Mouse (Mus musculus) hindbrain, embryonic 14.5 days (tissue): Measurements from ENCODE around the gene Ldb2. TPM values are rescaled to one million over a fixed set of nuclear protein-coding genes. Genes with fewer than 3 reads are reported as not detected.
A peak's percentile ranks its signal among the peaks of the same experiment; 100 is the strongest.

Source experiments
- ATAC-seq: fragments of 200-750 bp; cut with Nextera tagmentation; 2 replicates; pipeline ENCODE4 v1.8.0; 2017; ENCODE audit warnings: moderate number of reproducible peaks, mild to moderate bottlenecking, moderate TSS enrichment, moderate library complexity; ENCODE audit not compliant: low FRiP score
- DNase-seq: peaks from one replicate; pipeline ENCODE4 v3.0.0-alpha.2; 2015; ENCODE audit warnings: low spot score
- H3K27ac ChIP-seq: fragments of 300-500 bp; sonication (generic); 2 replicates; pipeline ENCODE4 v1.5.1; 2014; ENCODE audit warnings: mild to moderate bottlenecking, moderate library complexity
- H3K27me3 ChIP-seq: fragments of 300-500 bp; sonication (generic); 2 replicates; pipeline ENCODE4 v1.6.1; 2014; ENCODE audit warnings: mild to moderate bottlenecking, low read length, mixed read lengths; ENCODE audit not compliant: control insufficient read depth, insufficient read depth
- H3K36me3 ChIP-seq: fragments of 300-500 bp; sonication (generic); replicated peaks from 2 replicates; pipeline ENCODE4 v1.6.1; 2014; ENCODE audit not compliant: control insufficient read depth, insufficient read depth
- H3K4me1 ChIP-seq: fragments of 300-500 bp; sonication (generic); replicated peaks from 2 replicates; pipeline ENCODE4 v1.6.1; 2014; ENCODE audit warnings: antibody characterized with exemption, low read length, mixed read lengths; ENCODE audit not compliant: control insufficient read depth, insufficient read depth
- H3K4me2 ChIP-seq: fragments of 300-500 bp; sonication (generic); replicated peaks from 2 replicates; pipeline ENCODE4 v1.6.1; 2014; ENCODE audit warnings: mild to moderate bottlenecking, moderate library complexity
- H3K4me3 ChIP-seq: fragments of 300-500 bp; sonication (generic); replicated peaks from 2 replicates; pipeline ENCODE4 v1.5.1; 2014; ENCODE audit warnings: mild to moderate bottlenecking, low read length
- H3K9ac ChIP-seq: fragments of 300-500 bp; sonication (generic); 2 replicates; pipeline ENCODE4 v1.6.1; 2014
- H3K9me3 ChIP-seq: fragments of 300-500 bp; sonication (generic); 2 replicates; pipeline ENCODE4 v1.6.1; 2016; ENCODE audit warnings: low read length; ENCODE audit not compliant: control insufficient read depth
- WGBS: fragments of 180-500 bp; shearing (Covaris S2); extraction: QIAGEN DNeasy Blood & Tissue Kit; methylation state at CpG from one replicate; pipeline ENCODE4 v1.1.7; 2014; 5-methylcytosine and 5-hydroxymethylcytosine counted together
- polyA plus RNA-seq: library from polyadenylated mRNA; unstranded; fragments of >200 nt; fragmentation: Nextera tagmentation; extraction: Ambion mirVana; gene quantifications from 2 replicates; pipeline ENCODE4 v1.2.1, GENCODE M21; 2014

Gene Ldb2
- polyA plus RNA-seq, result 40.5 and 44.1 TPM in 2 replicates

DNA sequence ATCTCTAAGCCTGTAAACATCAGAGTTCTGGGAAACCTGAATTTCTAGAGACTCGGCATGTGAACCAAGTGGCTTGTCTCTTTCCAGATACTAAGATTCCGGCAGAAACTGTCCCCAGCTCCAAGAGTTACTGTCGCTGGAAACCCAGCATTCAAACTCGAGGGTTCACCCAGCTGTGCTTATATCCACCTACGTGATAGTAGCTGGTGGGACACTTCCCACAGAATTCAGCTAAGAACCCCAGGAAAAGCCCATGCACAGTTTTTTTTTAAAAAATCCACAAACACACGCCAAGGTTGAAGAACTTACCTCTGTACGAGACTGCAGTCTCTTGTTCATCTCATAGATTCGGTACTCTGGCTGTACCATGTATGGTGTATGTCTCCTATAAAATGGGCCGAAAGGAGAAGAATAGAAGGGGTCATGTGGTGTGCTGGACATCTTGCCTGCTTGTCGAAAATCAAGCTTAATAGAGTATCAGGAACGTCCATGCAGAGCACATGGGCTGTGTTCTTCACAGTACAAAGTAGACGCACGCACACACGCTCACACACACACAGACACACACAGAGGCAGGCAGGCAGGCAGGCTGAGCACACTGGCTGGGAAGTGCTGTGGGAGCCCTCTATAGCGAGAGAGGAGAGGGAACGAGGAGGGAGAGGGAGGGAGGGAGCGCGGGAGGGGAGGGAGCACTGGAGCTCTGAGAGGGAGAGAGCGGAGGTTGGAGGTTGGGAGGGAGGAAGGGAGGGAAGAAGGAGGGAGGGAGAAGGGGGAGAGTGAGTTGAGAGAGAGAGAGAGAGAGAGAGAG lies at the start of gene Ldb2:
Ldb2 (minus strand) TSS at position 628 of the 808 bp plus-strand sequence.
- under 1% methylated on average over 19 of the region's 19 CpGs for WGBS
- peak within 1 kb of the TSS; percentile 42 for H3K4me3 ChIP-seq
- H3K4me2 ChIP-seq, result peak within 1 kb of the TSS; percentile 72
- H3K9me3 ChIP-seq, result no peaks in the 10 kb centered on the region
- H3K4me1 ChIP-seq, result peaks cover 15% of the 10 kb centered on the region
- DNase-seq, result peak; percentile 64
- H3K27me3 ChIP-seq, result no peaks in the 10 kb centered on the region
- H3K36me3 ChIP-seq, result no peaks in the 10 kb centered on the region
- peak within 1 kb of the TSS; percentile 59 for H3K9ac ChIP-seq
- ATAC-seq, result peak; percentile 92
- H3K27ac ChIP-seq, result no peak within 1 kb of the TSS

DNA sequence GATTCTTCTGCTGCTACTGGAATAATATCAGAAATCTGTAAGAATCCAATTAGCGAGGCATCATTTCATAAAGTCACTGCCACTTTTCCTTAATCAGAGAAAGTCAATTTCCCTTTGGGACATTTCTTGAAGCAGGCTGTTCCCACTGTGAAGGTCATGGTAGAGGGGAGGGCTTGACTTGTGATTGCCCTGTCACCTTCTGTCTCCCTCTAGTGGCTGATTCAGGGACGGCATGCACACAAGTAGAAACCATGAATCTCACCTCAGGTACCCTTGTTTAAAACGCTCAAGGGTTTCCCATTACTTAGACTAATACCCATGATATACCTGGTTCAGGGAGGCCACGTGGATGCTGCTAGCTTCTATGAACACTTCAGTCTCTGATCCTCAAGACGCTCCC lies 31.8 kb upstream of the Ldb2 start:
- no peak for ATAC-seq
- Histone ChIP-seq H3K9ac (no peak overlapping the region), H3K4me3 (no peak overlapping the region), H3K9me3 (no peaks in the 10 kb centered on the region), H3K27me3 (no peaks in the 10 kb centered on the region), H3K36me3 (no peaks in the 10 kb centered on the region), H3K4me2 (no peak overlapping the region), H3K4me1 (no peaks in the 10 kb centered on the region), H3K27ac (no peak overlapping the region)
- peak; percentile 16 for DNase-seq
- 67% methylated on average over 5 of the region's 5 CpGs for WGBS

DNA sequence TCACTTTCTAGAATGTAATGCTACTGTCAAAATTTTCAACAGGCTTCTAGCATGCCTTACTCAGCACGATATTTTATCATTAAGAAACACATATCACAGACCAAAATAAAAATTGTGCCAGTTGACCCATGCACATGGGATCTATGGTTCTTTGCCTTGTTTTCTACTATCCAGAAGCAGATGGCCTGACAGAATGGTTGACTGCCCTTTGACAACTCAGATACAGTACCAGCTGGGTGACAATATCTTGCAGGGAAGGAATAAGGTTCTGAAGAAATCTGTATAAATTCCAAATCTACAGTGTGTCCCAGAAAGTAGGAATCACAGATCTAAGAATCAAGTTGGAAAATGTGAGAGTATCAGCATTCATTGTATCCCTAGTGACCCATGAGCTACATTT lies 16.0 kb upstream of the Ldb2 start:
- DNase-seq, result no peak
- Histone ChIP-seq H3K27me3 (no peaks in the 10 kb centered on the region), H3K4me1 (no peaks in the 10 kb centered on the region), H3K4me2 (no peak overlapping the region), H3K4me3 (no peak overlapping the region), H3K9ac (no peak overlapping the region), H3K27ac (no peak overlapping the region), H3K9me3 (no peaks in the 10 kb centered on the region), H3K36me3 (no peaks in the 10 kb centered on the region)
- ATAC-seq, result no peak
- 92% methylated on average over 1 of the region's 1 CpGs for WGBS

DNA sequence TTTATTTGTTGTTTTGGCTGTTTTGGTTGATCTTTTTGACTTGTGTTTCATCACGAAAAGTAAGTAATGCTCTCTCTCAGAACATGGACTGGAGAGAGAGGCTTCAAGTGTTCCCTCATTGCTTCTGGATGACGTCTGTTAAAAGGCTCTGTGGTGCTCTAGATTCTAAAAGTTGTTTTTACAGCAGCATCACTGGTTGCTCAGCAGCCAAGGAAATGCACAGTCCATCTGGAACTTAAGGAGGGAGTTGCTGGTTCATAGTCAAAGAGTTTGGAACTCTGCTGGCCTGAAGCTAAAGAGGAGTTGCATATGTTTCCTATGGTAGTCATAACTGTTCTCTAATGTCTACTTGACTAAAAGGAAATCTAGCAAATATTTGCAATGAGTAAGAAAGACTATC lies 6.5 kb upstream of the Ldb2 start:
- Histone ChIP-seq H3K9ac (no peak overlapping the region), H3K27ac (no peak overlapping the region), H3K4me1 (no peaks in the 10 kb centered on the region), H3K9me3 (no peaks in the 10 kb centered on the region), H3K27me3 (no peaks in the 10 kb centered on the region), H3K4me2 (no peak overlapping the region), H3K4me3 (no peak overlapping the region), H3K36me3 (no peaks in the 10 kb centered on the region)
- WGBS, result 90% methylated on average over 2 of the region's 2 CpGs
- DNase-seq (no peak), ATAC-seq (no peak)

DNA sequence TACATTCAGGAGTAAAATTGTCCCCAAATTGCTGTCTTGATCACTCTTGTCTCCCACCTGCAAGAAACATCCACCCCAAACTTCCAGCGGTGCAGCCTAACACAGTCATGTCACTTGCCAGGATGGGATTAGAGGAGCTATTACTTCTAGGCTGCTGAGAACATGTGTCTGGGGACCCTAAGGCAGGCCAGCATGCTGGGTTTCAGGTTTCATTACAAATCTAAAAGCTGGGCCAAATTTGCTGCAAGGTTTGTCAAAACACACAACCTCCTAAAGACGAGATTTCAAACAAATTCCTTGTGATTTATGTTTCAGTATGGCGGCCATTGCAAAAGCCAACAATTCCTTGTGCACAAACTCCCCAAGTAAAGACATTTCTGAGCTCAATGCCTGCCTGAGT lies 1.6 kb upstream of the Ldb2 start:
- Histone ChIP-seq H3K4me3 (no peak overlapping the region), H3K4me1 (peaks cover 15% of the 10 kb centered on the region), H3K36me3 (no peaks in the 10 kb centered on the region), H3K9me3 (no peaks in the 10 kb centered on the region), H3K27me3 (no peaks in the 10 kb centered on the region), H3K9ac (no peak overlapping the region), H3K27ac (no peak overlapping the region), H3K4me2 (no peak overlapping the region)
- WGBS, result 47% methylated on average over 3 of the region's 3 CpGs
- ATAC-seq (no peak), DNase-seq (no peak)

DNA sequence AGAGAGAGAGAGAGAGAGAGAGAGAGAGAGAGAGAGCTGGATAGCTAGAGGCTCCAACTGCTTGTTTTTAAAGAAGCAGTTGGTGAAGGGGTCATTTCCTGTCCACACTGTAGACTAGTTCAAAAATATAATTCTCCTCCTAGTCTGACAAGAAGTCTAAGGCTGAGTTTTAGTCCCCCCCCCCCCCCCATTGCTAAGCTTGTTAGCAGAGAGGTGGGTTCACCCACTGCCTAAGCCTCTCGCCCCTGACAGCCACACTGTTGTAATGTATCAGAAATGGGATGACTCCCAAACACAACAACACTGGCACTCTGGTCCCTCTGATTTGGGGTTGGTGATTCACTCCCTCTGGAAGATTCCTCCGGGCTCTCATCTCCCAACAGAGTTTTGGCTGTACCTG lies 381 bp upstream of the Ldb2 start:
- DNase-seq (no peak), ATAC-seq (peak; percentile 36)
- no peaks in the 10 kb centered on the region for H3K9me3 ChIP-seq
- peaks cover 15% of the 10 kb centered on the region for H3K4me1 ChIP-seq
- H3K9ac ChIP-seq, result no peak overlapping the region
- peak overlapping the region; percentile 42 for H3K4me3 ChIP-seq
- no peak overlapping the region for H3K27ac ChIP-seq
- H3K36me3 ChIP-seq, result no peaks in the 10 kb centered on the region
- no peaks in the 10 kb centered on the region for H3K27me3 ChIP-seq
- peak overlapping the region; percentile 72 for H3K4me2 ChIP-seq
- WGBS, result 32% methylated on average over 2 of the region's 2 CpGs

DNA sequence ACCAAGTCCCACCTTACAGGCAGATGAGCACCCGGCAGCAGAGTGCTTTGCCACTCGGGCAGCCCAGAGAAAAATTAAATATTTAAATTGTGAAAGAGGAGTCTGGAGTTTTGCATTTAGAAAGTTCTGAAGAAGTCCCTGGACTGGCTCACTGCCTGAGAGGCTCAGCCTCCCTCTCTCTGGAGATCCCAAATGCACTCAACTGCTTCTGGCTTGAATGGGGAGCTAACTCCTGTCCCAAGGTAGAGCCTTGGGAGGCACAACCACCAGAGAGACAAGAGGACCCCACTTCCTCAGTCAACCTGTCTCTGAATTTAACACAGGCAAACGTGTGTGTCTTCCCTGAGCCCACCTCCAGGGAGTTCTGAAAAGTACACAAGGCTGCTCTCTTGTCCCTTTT lies 987 bp downstream of the Ldb2 start:
- Histone ChIP-seq H3K9ac (peak overlapping the region; percentile 59), H3K36me3 (no peaks in the 10 kb centered on the region), H3K4me3 (peak overlapping the region; percentile 42), H3K27me3 (no peaks in the 10 kb centered on the region), H3K27ac (no peak overlapping the region), H3K4me1 (peaks cover 15% of the 10 kb centered on the region), H3K9me3 (no peaks in the 10 kb centered on the region), H3K4me2 (peak overlapping the region; percentile 72)
- WGBS, result 4% methylated on average over 3 of the region's 3 CpGs
- no peak for ATAC-seq
- DNase-seq, result no peak

DNA sequence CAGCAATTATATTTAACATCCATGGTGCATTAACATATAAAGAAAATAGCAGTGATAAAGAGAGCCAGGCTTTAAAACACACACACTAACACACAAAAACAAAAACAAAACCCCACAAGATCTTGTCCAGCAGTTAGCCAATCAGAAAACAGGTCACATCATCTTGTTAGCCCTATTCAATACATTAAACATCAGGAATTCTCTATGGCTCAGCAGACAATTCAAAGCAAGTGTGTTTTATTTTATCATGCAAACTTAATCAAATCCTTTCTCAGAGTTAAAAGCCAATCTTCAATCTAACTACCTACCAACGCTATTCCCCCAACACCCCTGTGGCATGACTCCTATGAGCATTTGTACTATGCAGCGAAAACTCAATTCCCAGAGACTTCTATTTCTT lies 1.4 kb downstream of the Ldb2 start:
- Histone ChIP-seq H3K36me3 (no peaks in the 10 kb centered on the region), H3K4me1 (peaks cover 15% of the 10 kb centered on the region), H3K9ac (peak overlapping the region; percentile 59), H3K4me2 (peak overlapping the region; percentile 72), H3K9me3 (no peaks in the 10 kb centered on the region), H3K27ac (no peak overlapping the region), H3K4me3 (peak overlapping the region; percentile 42), H3K27me3 (no peaks in the 10 kb centered on the region)
- 12% methylated on average over 2 of the region's 2 CpGs for WGBS
- ATAC-seq (no peak), DNase-seq (no peak)

DNA sequence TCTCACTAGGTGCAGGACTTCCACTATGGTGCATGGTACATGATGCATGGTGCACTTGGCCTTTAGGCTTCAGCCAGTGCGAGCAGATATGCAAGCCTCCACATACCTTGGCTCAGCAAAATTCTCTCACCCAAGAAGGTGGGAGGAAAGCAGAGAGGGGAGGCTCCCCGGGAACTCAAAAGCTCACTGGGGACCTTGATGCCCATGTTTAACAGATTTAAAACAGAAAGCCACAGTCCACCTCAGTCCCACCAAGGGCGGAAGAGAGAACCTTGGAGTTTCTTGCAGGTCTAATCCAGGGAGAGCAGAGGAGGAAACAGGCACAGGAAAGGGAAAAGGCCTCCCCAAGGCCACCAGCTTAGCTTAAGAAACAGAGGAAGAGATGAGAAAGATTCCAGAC lies 14.9 kb downstream of the Ldb2 start:
- H3K9me3 ChIP-seq, result no peaks in the 10 kb centered on the region
- 88% methylated on average over 3 of the region's 3 CpGs for WGBS
- no peaks in the 10 kb centered on the region for H3K27me3 ChIP-seq
- H3K9ac ChIP-seq, result no peak overlapping the region
- H3K4me1 ChIP-seq, result 0 out of 2 replicates have a peak, but pooled peaks cover 4% of the 10 kb centered on the region
- no peaks in the 10 kb centered on the region for H3K36me3 ChIP-seq
- H3K27ac ChIP-seq, result no peak overlapping the region
- H3K4me3 ChIP-seq, result no peak overlapping the region
- no peak overlapping the region for H3K4me2 ChIP-seq
- DNase-seq (no peak), ATAC-seq (no peak)
